Mouse (Mus musculus) midbrain, embryonic 14.5 days (tissue): ENCODE measurements around the gene Mien1. TPM values are rescaled to one million over a fixed set of nuclear protein-coding genes. Genes with fewer than 3 reads are reported as not detected.

ENCODE experiments used
- ATAC-seq: fragments of 200-750 bp; cut with Nextera tagmentation; 2 replicates; pipeline ENCODE4 v1.8.0; 2017; ENCODE audit warnings: moderate number of reproducible peaks, moderate library complexity; ENCODE audit not compliant: low FRiP score, low TSS enrichment
- DNase-seq: peaks from one replicate; pipeline ENCODE4 v3.0.0-alpha.2; 2015
- H3K27ac ChIP-seq: fragments of 300-500 bp; sonication (generic); replicated peaks from 2 replicates; pipeline ENCODE4 v1.5.1; 2014; ENCODE audit warnings: mild to moderate bottlenecking, low read depth, low read length, moderate library complexity
- H3K27me3 ChIP-seq: fragments of 300-500 bp; sonication (generic); 2 replicates; pipeline ENCODE4 v1.6.1; 2014; ENCODE audit warnings: low read length, control low read depth, mixed read lengths; ENCODE audit not compliant: control insufficient read depth, insufficient read depth
- H3K36me3 ChIP-seq: fragments of 300-500 bp; sonication (generic); 2 replicates; pipeline ENCODE4 v1.6.1; 2014; ENCODE audit warnings: low read length, control low read depth; ENCODE audit not compliant: control insufficient read depth, insufficient read depth
- H3K4me1 ChIP-seq: fragments of 300-500 bp; sonication (generic); 2 replicates; pipeline ENCODE4 v1.6.1; 2014; ENCODE audit warnings: mild to moderate bottlenecking, antibody characterized with exemption, low read length, control low read depth; ENCODE audit not compliant: control insufficient read depth, insufficient read depth
- H3K4me2 ChIP-seq: fragments of 300-500 bp; sonication (generic); 2 replicates; pipeline ENCODE4 v1.6.1; 2014; ENCODE audit warnings: mild to moderate bottlenecking, low read length, moderate library complexity
- H3K4me3 ChIP-seq: fragments of 300-500 bp; sonication (generic); replicated peaks from 2 replicates; pipeline ENCODE4 v1.5.1; 2014; ENCODE audit warnings: low read depth, low read length
- H3K9ac ChIP-seq: fragments of 300-500 bp; sonication (generic); replicated peaks from 2 replicates; pipeline ENCODE4 v1.6.1; 2014; ENCODE audit warnings: mild to moderate bottlenecking, low read length, moderate library complexity
- H3K9me3 ChIP-seq: fragments of 300-500 bp; sonication (generic); 2 replicates; pipeline ENCODE4 v1.6.1; 2016; ENCODE audit warnings: low read length, control low read depth, mixed read lengths; ENCODE audit not compliant: control insufficient read depth
- WGBS: fragments of 180-500 bp; shearing (Covaris S2); extraction: QIAGEN DNeasy Blood & Tissue Kit; methylation state at CpG from one replicate; pipeline ENCODE4 v1.1.7; 2014; 5-methylcytosine and 5-hydroxymethylcytosine counted together
- polyA plus RNA-seq: library from polyadenylated mRNA; unstranded; fragments of >200 nt; fragmentation: Nextera tagmentation; extraction: Ambion mirVana; gene quantifications from 2 replicates; pipeline ENCODE4 v1.2.1, GENCODE M21; 2014

Gene Mien1
- polyA plus RNA-seq, 1 experiment from 2014 or later: 225 TPM

DNA sequence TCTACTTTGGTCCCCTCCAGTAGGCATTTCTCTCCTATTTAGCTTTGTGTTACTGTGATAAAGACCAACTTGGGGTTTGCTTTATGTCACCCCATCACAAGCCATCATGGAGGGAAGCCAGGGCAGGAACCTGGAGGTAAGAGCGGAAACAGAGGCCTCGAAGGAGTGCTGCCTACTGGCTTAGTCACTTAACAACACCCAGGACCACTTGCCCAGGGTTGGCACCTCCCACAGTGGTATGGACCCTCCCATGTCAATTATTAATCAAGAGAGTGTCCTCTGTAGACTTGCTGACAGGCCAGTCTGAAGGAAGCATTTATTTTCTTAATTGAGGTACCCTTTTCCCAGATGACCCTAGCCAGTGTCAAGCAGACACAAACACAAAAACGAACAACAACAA lies 38.0 kb downstream of the Mien1 start:
- H3K4me1 ChIP-seq: peaks cover 13% of the 10 kb centered on the region
- peak overlapping the region; percentile 94 for H3K27ac ChIP-seq
- peak overlapping the region; percentile 58; the same call in 1 of the 2 replicates for H3K9ac ChIP-seq
- H3K4me2 ChIP-seq: peak overlapping the region; percentile 58
- H3K36me3 ChIP-seq: no peaks in the 10 kb centered on the region
- H3K27me3 ChIP-seq: no peaks in the 10 kb centered on the region
- ATAC-seq (no peak), DNase-seq (no peak)
- H3K9me3 ChIP-seq: no peaks in the 10 kb centered on the region
- H3K4me3 ChIP-seq: peak overlapping the region; percentile 54
- WGBS: 59% methylated on average over 3 of the region's 3 CpGs

DNA sequence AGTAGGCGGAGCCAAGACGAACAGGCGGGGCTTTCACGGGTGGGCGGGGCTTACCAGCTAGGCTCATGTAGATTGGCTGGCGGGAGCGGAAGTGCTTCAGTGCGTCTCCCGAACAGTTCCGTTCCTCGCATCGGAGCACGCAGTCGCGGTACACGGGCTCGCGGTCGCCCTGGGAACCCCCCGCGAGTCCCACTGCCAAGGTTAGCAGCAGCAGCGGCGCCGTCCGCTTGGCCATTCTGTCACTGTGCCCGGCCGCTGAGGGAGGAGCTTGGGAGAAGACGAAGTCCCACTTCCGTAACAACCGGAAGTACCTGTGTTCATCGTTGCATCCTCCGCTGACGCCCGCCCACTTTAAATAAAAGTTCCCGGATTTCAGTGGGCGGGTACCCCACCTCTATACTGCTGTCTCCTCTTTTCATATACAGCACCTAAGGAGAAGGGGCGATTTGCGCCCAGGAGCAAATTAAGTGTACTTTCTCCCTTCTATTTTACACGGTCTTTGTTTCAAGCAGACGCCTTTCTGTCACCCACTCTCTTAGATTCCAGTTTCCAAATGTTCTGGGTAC lies 38.5 kb downstream of the Mien1 start, which contains the start of gene Pgap3:
Gene Pgap3, minus strand, starts transcription at position 330 of the 566 bp plus-strand sequence.
- Histone ChIP-seq H3K36me3 (no peaks in the 10 kb centered on the region), H3K4me3 (peak within 1 kb of the TSS; percentile 54), H3K4me2 (peak within 1 kb of the TSS; percentile 58), H3K4me1 (peaks cover 13% of the 10 kb centered on the region), H3K27me3 (no peaks in the 10 kb centered on the region), H3K27ac (peak within 1 kb of the TSS; percentile 94), H3K9me3 (no peaks in the 10 kb centered on the region), H3K9ac (peak within 1 kb of the TSS; percentile 58)
- ATAC-seq (peak; percentile 91), DNase-seq (peak; percentile 94)
- under 1% methylated on average over 40 of the region's 40 CpGs for WGBS

DNA sequence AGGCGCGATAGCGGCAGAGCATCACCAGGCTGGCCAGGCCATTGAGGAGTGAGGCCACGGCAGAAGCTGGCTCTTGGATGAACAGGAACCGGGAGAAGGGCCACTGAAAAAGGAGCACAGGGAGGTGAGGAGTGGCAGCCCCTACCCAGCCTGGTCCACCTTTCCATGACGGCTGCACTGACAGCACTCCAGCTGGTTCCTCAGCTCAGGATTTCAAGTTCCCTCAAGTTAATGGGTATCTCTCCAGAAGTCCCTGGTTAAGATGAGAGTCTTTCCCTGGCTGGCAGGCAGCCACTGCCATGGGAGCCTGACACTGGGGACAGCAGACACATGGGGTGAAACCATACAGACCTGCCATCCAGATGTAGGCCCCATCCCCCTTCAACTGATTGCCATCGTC lies 40.8 kb downstream of the Mien1 start:
- Histone ChIP-seq H3K27me3 (no peaks in the 10 kb centered on the region), H3K4me3 (no peak overlapping the region), H3K9me3 (no peaks in the 10 kb centered on the region), H3K4me2 (no peak overlapping the region), H3K36me3 (no peaks in the 10 kb centered on the region), H3K4me1 (peaks cover 13% of the 10 kb centered on the region), H3K27ac (no peak overlapping the region), H3K9ac (no peak overlapping the region)
- ATAC-seq: no peak
- WGBS: 88% methylated on average over 7 of the region's 7 CpGs
- DNase-seq: no peak

DNA sequence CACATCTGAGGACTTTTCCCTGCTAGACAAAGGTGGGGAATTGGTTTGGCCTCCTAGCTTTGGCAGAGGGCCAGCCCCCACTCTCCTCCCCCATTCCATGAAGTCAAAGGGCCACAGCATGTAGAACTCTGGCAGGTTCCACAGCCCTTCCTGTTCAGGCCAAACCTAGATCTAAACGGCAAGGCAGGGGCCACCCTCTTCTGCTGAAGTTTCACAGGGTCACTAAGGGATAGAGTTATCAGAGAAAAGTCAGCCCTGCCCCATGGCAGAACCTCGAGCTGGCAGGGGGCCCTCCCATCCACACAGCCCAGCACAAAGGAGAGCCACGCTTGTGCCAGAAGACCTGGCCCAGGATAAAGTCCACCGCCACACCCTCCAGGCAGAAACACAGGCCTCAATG lies 43.8 kb downstream of the Mien1 start:
- H3K4me1 ChIP-seq: peaks cover 7% of the 10 kb centered on the region
- WGBS: 48% methylated on average over 4 of the region's 4 CpGs
- no peaks in the 10 kb centered on the region for H3K9me3 ChIP-seq
- H3K9ac ChIP-seq: no peak overlapping the region
- H3K4me2 ChIP-seq: no peak overlapping the region
- H3K27ac ChIP-seq: no peak overlapping the region
- DNase-seq: no peak
- no peaks in the 10 kb centered on the region; the same call in 1 of the 2 replicates for H3K27me3 ChIP-seq
- ATAC-seq: no peak
- no peak overlapping the region for H3K4me3 ChIP-seq
- no peaks in the 10 kb centered on the region for H3K36me3 ChIP-seq

DNA sequence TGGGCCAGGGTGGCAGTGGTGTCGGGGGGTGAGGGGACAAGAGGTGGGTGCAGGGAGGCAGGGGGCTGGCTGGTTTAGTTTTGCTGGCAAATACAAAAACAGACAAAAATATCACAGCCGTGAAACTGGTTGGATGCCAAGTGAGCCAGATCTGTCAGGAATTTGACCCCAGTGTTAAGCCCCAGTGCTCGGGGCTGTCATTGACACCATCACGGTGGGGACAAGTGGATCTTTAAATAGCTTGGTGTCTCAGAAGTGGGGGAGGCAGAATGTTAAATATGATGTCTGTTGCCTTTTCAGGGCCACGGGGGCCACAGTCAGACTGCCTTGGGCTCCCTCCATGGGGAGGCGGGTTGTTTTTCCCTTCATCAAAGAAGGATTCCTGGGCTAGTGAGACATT lies 44.5 kb downstream of the Mien1 start:
- H3K9ac ChIP-seq: no peak overlapping the region
- H3K27me3 ChIP-seq: no peaks in the 10 kb centered on the region; the same call in 1 of the 2 replicates
- no peak overlapping the region for H3K27ac ChIP-seq
- no peak for ATAC-seq
- WGBS: 60% methylated on average over 6 of the region's 6 CpGs
- no peaks in the 10 kb centered on the region for H3K9me3 ChIP-seq
- no peak overlapping the region for H3K4me2 ChIP-seq
- no peak overlapping the region for H3K4me3 ChIP-seq
- H3K4me1 ChIP-seq: peaks cover under 1% of the 10 kb centered on the region
- DNase-seq: no peak
- no peaks in the 10 kb centered on the region for H3K36me3 ChIP-seq

DNA sequence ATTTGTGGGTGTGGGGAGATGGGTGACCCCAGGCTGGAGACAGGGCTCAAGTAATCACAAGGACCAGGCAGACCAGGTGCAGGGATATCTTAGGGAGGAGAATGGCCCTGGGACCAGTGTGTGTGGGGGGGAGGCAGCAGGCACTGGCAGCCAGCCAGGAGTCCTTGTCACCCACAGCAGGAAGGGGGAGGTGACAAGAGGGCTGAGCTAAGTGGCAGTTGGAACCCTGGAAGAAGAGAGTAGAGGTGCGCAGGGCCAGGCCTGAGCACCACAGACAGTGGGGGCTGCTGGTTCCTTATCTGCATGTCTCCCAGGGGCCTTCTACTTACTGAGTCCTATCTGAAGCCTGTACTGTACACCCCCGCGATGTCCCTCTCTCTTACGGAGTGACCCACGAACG lies 45.5 kb downstream of the Mien1 start:
- H3K4me2 ChIP-seq: no peak overlapping the region
- H3K9ac ChIP-seq: no peak overlapping the region
- H3K4me3 ChIP-seq: no peak overlapping the region
- no peaks in the 10 kb centered on the region for H3K9me3 ChIP-seq
- ATAC-seq (no peak), DNase-seq (no peak)
- WGBS: 72% methylated on average over 6 of the region's 6 CpGs
- no peaks in the 10 kb centered on the region; the same call in 1 of the 2 replicates for H3K4me1 ChIP-seq
- H3K27ac ChIP-seq: no peak overlapping the region
- no peaks in the 10 kb centered on the region for H3K36me3 ChIP-seq
- peaks cover under 1% of the 10 kb centered on the region; the same call in 1 of the 2 replicates for H3K27me3 ChIP-seq

DNA sequence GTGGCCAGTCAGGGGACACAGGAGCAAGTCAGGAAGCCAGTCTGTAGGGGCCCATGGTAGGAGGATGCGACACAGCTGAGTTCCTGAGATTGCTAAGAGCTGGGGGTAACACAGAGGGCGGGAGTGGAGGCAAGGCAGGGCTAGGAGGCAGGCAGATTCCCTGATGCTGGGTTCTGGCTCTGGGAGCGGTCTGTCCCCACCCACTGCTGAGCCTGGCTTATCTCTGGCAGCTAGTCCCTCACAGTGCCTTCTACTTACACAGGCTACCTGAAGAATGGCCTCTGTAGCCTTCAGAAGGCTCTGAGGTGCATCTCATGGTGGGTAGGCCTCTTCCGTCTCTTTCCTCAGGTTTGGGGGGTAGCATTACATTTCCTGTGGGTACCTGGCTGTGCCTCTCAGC lies 46.1 kb downstream of the Mien1 start:
- Histone ChIP-seq H3K9me3 (no peaks in the 10 kb centered on the region), H3K27me3 (peaks cover 7% of the 10 kb centered on the region; the same call in 1 of the 2 replicates), H3K4me1 (no peaks in the 10 kb centered on the region; the same call in 1 of the 2 replicates), H3K4me2 (no peak overlapping the region), H3K4me3 (no peak overlapping the region), H3K36me3 (no peaks in the 10 kb centered on the region), H3K27ac (no peak overlapping the region), H3K9ac (no peak overlapping the region)
- 62% methylated on average over 4 of the region's 4 CpGs for WGBS
- ATAC-seq: no peak
- DNase-seq: no peak

DNA sequence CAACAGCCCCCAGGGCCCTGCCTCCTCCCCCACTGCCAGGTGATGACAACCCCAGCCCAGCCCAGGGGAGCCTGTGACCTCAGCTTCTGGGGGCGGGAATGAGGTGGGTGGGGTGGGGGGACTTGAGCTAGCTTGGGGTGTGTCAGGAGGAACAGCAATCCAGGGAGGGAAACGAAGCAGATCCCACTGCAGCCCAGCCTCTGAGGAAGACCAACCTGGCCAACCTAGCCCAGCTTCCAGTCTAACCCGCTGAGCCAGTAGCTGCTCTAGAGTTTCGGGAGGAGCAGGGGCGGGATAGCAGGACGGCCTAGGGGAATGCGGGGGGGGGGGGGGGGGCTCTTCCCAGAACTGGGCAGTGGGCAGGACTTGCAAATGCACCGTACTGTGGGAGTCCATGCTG lies 46.8 kb downstream of the Mien1 start:
- no peaks in the 10 kb centered on the region for H3K9me3 ChIP-seq
- peaks cover 13% of the 10 kb centered on the region; the same call in 1 of the 2 replicates for H3K27me3 ChIP-seq
- no peaks in the 10 kb centered on the region for H3K36me3 ChIP-seq
- no peak overlapping the region for H3K4me3 ChIP-seq
- no peak overlapping the region for H3K9ac ChIP-seq
- DNase-seq (no peak), ATAC-seq (no peak)
- H3K4me1 ChIP-seq: no peaks in the 10 kb centered on the region; the same call in 1 of the 2 replicates
- 20% methylated on average over 8 of the region's 8 CpGs for WGBS
- H3K4me2 ChIP-seq: no peak overlapping the region
- no peak overlapping the region for H3K27ac ChIP-seq

DNA sequence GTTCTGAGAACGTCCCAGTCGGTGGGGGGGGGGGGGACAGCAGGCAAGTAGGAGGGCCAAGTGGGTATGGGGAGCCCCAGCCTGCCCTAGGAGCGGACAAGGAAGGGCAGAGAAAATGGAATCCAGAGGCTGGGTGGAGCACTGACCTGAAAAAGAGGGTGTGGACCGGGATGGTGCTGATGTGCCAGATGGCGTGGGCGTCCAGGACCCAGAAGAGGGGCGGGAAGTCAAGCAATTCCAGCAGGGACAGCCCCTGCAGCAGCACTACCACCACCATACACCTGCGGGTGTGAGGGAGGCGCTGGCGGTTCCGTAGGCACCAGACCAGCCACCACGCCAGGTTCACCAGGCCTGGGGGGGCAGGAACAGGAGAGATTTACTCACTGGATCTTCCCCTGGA lies 48.6 kb downstream of the Mien1 start:
- ATAC-seq (no peak), DNase-seq (no peak)
- Histone ChIP-seq H3K9ac (no peak overlapping the region), H3K4me1 (no peaks in the 10 kb centered on the region; the same call in 1 of the 2 replicates), H3K27ac (no peak overlapping the region), H3K9me3 (no peaks in the 10 kb centered on the region), H3K4me2 (no peak overlapping the region), H3K4me3 (no peak overlapping the region), H3K27me3 (peaks cover 20% of the 10 kb centered on the region; the same call in 1 of the 2 replicates), H3K36me3 (no peaks in the 10 kb centered on the region)
- 77% methylated on average over 12 of the region's 12 CpGs for WGBS
